Mouse (Mus musculus) hindbrain, embryonic 10.5 days (tissue): ENCODE results near the gene Hdac4. TPM values are rescaled to one million over a fixed set of nuclear protein-coding genes. Genes with fewer than 3 reads are reported as not detected.

Source experiments
- DNase-seq: peaks from one replicate; pipeline ENCODE4 v3.0.0-alpha.2; 2017; ENCODE audit warnings: low spot score
- H3K27ac ChIP-seq: fragments of 300-500 bp; sonication (generic); 2 replicates; pipeline ENCODE4 v1.5.1; 2016; ENCODE audit warnings: mild to moderate bottlenecking, moderate library complexity
- H3K27me3 ChIP-seq: fragments of 300-500 bp; sonication (generic); 2 replicates; pipeline ENCODE4 v1.6.1; 2016; ENCODE audit warnings: mild to moderate bottlenecking; ENCODE audit not compliant: poor library complexity, insufficient read depth, severe bottlenecking
- H3K36me3 ChIP-seq: fragments of 300-500 bp; sonication (generic); 2 replicates; pipeline ENCODE4 v1.6.1; 2016; ENCODE audit warnings: mild to moderate bottlenecking, moderate library complexity
- H3K4me1 ChIP-seq: fragments of 300-500 bp; sonication (generic); replicated peaks from 2 replicates; pipeline ENCODE4 v1.6.1; 2016; ENCODE audit warnings: mild to moderate bottlenecking
- H3K4me3 ChIP-seq: fragments of 300-500 bp; sonication (generic); 2 replicates; pipeline ENCODE4 v1.5.1; 2016; ENCODE audit warnings: mild to moderate bottlenecking, moderate library complexity
- H3K9me3 ChIP-seq: fragments of 300-500 bp; sonication (generic); 2 replicates; pipeline ENCODE4 v1.6.1; 2016; ENCODE audit warnings: mild to moderate bottlenecking, moderate library complexity
- WGBS: fragments of 180-500 bp; shearing (Covaris S2); methylation state at CpG from one replicate; pipeline ENCODE4 v1.1.7; 2016; 5-methylcytosine and 5-hydroxymethylcytosine counted together
- polyA plus RNA-seq: library from polyadenylated mRNA; unstranded; fragments of >200 nt; fragmentation: Nextera tagmentation; extraction: Ambion mirVana; gene quantifications from 2 replicates; pipeline ENCODE4 v1.2.1, GENCODE M21; 2016

Gene Hdac4
- polyA plus RNA-seq, 1 experiment from 2014 or later, result 20.8 TPM

- H3K36me3 ChIP-seq, result peaks cover 20% of the 10 kb centered on the region
- no peak overlapping the region for H3K27ac ChIP-seq
- no peaks in the 10 kb centered on the region for H3K9me3 ChIP-seq
- no peaks in the 10 kb centered on the region for H3K27me3 ChIP-seq
- H3K4me1 ChIP-seq, result no peaks in the 10 kb centered on the region
- H3K4me3 ChIP-seq, result no peak overlapping the region
- DNase-seq, result no peak
These were observed 181.0 kb downstream of the Hdac4 start for GRCm38 (mm10) chr1:92014496-92014895.

DNA sequence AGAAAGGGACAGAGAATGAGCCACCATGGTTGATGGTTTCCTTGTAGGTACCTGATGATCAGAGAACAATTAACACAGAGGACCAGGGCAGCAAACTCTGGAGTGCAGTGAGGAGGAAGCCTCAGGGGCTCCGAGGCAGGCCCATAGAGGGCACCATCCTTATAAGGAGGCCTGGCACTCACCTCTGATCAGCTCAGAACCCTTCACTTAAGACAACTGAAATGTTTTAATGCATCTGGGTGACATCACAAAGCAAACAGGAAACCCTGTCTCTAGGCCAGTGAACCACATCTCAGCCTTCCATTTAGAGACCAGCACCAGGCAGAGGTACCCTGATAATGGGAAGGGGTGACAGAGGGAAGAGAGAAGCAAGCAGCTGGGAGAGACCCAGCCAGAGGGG lies 188.8 kb downstream of the Hdac4 start:
- H3K36me3 ChIP-seq, result peaks cover 14% of the 10 kb centered on the region
- no peaks in the 10 kb centered on the region for H3K9me3 ChIP-seq
- H3K27me3 ChIP-seq, result no peaks in the 10 kb centered on the region
- H3K27ac ChIP-seq, result 0 out of 2 replicates have a peak overlapping the region, but pooled peaks have one; percentile 10
- no peaks in the 10 kb centered on the region for H3K4me1 ChIP-seq
- H3K4me3 ChIP-seq, result no peak overlapping the region
- DNase-seq, result no peak
- whole genome bisulfite sequencing, result 49% methylated on average over 1 of the region's 1 CpGs

GRCm38 (mm10) chr1:92005617-92005940 lies 189.9 kb downstream of the Hdac4 start:
- WGBS, result 70% methylated on average over 2 of the region's 2 CpGs
- Histone ChIP-seq H3K4me3 (no peak overlapping the region), H3K4me1 (no peaks in the 10 kb centered on the region), H3K27me3 (no peaks in the 10 kb centered on the region), H3K36me3 (peaks cover 18% of the 10 kb centered on the region), H3K9me3 (no peaks in the 10 kb centered on the region), H3K27ac (no peak overlapping the region)
- no peak for DNase-seq

- WGBS, result 81% methylated on average over 8 of the region's 8 CpGs
- Histone ChIP-seq H3K4me1 (no peaks in the 10 kb centered on the region), H3K4me3 (no peak overlapping the region), H3K27ac (no peak overlapping the region), H3K9me3 (no peaks in the 10 kb centered on the region), H3K27me3 (no peaks in the 10 kb centered on the region), H3K36me3 (peaks cover 24% of the 10 kb centered on the region)
- DNase-seq, result no peak
These were observed 190.4 kb downstream of the Hdac4 start for GRCm38 (mm10) chr1:92004906-92005616.

DNA sequence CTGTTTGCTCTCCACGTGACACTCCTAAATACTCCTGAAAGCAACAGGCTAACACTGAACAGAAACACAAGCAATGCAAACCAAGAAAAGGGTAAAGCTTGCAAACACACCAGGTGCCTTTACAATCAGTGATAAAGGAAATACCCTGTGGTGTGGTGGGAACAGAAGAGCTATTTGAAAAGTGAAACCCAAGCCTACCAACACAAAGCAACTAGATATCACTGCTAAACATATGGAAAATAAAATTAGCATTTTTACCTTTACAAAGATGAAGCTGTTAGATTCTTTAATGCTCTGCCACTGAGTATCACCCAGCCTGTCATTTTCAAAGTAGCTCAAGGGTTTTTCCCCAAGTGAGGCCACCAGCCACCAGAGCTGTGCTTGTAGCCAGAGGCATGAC lies 191.4 kb downstream of the Hdac4 start:
- Histone ChIP-seq H3K36me3 (peaks cover 32% of the 10 kb centered on the region), H3K27ac (no peak overlapping the region), H3K4me1 (no peaks in the 10 kb centered on the region), H3K27me3 (no peaks in the 10 kb centered on the region), H3K9me3 (no peaks in the 10 kb centered on the region), H3K4me3 (no peak overlapping the region)
- 70% methylated on average over 1 of the region's 1 CpGs for WGBS
- no peak for DNase-seq

DNA sequence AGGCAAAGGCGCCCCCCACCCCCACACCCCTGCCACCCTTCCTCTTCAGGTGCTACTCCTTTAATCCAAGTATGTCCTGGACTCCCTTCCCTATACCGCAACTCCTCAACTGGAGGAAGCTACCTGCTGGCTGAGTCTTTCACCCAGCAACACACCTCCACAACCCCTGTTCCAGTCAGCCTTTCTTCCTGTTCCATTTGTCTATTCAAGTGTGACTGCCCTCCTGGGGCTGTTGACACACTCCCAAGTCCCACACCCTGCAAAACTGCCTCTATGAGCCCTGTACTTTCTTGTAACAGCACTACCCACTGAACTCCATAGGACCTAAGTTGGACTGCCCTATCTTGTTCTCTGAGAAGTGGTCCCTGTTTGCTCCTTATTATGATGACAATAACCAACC lies 195.3 kb downstream of the Hdac4 start:
- no peak overlapping the region for H3K4me3 ChIP-seq
- 99% methylated on average over 2 of the region's 2 CpGs for WGBS

DNA sequence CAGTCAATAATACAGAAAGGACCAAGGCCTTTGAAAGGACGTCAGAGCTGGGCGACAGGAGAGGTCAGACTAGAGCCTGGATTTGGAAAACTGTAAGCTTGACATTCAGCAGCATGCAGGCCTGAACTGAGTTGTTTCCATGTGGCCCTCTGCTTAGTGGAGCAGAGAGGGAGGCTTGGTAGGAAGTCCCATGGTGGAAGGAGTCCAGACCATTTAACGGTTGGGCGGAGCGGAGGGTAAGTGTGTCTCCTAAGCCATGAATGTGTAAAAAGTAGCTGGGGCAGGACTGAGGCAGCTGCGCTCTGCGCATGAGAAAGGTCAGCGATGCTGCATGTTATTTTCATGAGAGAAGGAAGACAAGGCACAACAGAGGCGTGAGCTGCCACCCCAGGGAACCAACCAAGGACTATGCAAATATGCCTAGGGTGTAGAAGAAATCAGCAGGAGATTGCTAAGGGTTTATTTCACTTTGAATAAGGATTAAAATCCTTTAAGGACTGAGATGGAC lies 201.8 kb downstream of the Hdac4 start:
- Histone ChIP-seq H3K27me3 (no peaks in the 10 kb centered on the region), H3K9me3 (no peaks in the 10 kb centered on the region), H3K4me1 (no peaks in the 10 kb centered on the region), H3K36me3 (peaks cover 85% of the 10 kb centered on the region), H3K27ac (no peak overlapping the region), H3K4me3 (no peak overlapping the region)
- no peak for DNase-seq
- WGBS, result 74% methylated on average over 9 of the region's 9 CpGs

More for the DNA sequence above, 195.3 kb downstream of the Hdac4 start:
- H3K9me3 ChIP-seq, result no peaks in the 10 kb centered on the region
- DNase-seq, result no peak
- H3K36me3 ChIP-seq, result peaks cover 59% of the 10 kb centered on the region
- H3K27me3 ChIP-seq, result no peaks in the 10 kb centered on the region
- no peak overlapping the region for H3K27ac ChIP-seq
- H3K4me1 ChIP-seq, result no peaks in the 10 kb centered on the region

- H3K27ac ChIP-seq, result no peak overlapping the region
- no peak overlapping the region for H3K4me3 ChIP-seq
- no peaks in the 10 kb centered on the region for H3K27me3 ChIP-seq
- WGBS, result 85% methylated on average over 3 of the region's 3 CpGs
- H3K36me3 ChIP-seq, result peaks cover 86% of the 10 kb centered on the region
- DNase-seq, result no peak
- no peaks in the 10 kb centered on the region for H3K9me3 ChIP-seq
- H3K4me1 ChIP-seq, result no peaks in the 10 kb centered on the region
These were observed 202.8 kb downstream of the Hdac4 start for GRCm38 (mm10) chr1:91992652-91993051.

DNA sequence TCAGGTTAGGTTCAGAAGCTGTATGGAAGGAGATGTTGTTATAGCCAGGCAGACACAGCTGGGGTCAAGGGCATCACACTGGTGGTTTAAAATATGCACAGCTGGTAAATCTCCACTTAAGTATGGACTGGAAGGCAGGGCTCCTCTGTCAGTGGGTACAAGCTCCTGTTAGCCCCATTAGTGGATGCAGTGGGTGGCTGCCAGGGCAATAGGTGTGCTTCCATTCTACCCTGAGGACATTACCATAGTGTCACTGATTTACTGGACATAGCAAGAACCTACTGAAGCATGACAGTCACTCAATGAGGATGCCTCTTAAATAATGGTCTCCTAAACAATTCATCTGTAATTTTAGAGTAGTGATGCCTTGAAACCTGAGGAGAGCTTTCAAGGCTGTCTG lies 203.9 kb downstream of the Hdac4 start:
- H3K27ac ChIP-seq, result no peak overlapping the region
- no peaks in the 10 kb centered on the region for H3K27me3 ChIP-seq
- H3K4me3 ChIP-seq, result no peak overlapping the region
- H3K9me3 ChIP-seq, result no peaks in the 10 kb centered on the region
- H3K4me1 ChIP-seq, result no peaks in the 10 kb centered on the region
- no peak for DNase-seq
- H3K36me3 ChIP-seq, result peaks cover 94% of the 10 kb centered on the region

GRCm38 (mm10) chr1:91990852-91991251 lies 204.6 kb downstream of the Hdac4 start:
- peaks cover 94% of the 10 kb centered on the region for H3K36me3 ChIP-seq
- WGBS, result 85% methylated on average over 5 of the region's 5 CpGs
- no peak overlapping the region for H3K27ac ChIP-seq
- H3K27me3 ChIP-seq, result no peaks in the 10 kb centered on the region
- no peak for DNase-seq
- H3K4me3 ChIP-seq, result no peak overlapping the region
- no peaks in the 10 kb centered on the region for H3K9me3 ChIP-seq
- no peaks in the 10 kb centered on the region for H3K4me1 ChIP-seq

DNA sequence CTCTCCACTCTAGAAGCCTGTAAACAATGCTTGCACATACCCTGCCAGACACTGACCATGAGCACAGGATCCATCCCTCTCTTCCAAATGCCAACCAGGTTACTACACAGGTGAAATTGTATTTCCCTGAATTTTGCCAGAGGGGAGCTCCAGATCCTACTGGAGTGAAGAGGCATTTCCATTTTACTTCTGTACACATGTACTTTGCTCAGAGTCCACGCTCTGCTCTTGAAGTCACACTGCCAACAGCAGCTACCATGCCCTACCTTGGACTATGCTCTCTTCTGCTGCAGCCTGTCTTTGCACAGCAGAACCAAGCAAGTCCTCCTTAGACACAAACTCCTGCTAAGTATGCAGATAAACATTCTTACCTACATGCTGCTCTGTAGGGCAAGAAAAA lies 206.6 kb downstream of the Hdac4 start:
- Histone ChIP-seq H3K36me3 (peaks cover 92% of the 10 kb centered on the region), H3K27ac (no peak overlapping the region), H3K27me3 (no peaks in the 10 kb centered on the region), H3K4me3 (no peak overlapping the region), H3K9me3 (no peaks in the 10 kb centered on the region), H3K4me1 (no peaks in the 10 kb centered on the region)
- DNase-seq, result no peak
- WGBS, result 96% methylated on average over 1 of the region's 1 CpGs

- no peak for DNase-seq
- WGBS, result 96% methylated on average over 8 of the region's 8 CpGs
- Histone ChIP-seq H3K36me3 (peaks cover 94% of the 10 kb centered on the region), H3K4me1 (no peaks in the 10 kb centered on the region), H3K27ac (no peak overlapping the region), H3K4me3 (no peak overlapping the region), H3K9me3 (no peaks in the 10 kb centered on the region), H3K27me3 (no peaks in the 10 kb centered on the region)
These were observed 208.1 kb downstream of the Hdac4 start for GRCm38 (mm10) chr1:91987431-91987830.

DNA sequence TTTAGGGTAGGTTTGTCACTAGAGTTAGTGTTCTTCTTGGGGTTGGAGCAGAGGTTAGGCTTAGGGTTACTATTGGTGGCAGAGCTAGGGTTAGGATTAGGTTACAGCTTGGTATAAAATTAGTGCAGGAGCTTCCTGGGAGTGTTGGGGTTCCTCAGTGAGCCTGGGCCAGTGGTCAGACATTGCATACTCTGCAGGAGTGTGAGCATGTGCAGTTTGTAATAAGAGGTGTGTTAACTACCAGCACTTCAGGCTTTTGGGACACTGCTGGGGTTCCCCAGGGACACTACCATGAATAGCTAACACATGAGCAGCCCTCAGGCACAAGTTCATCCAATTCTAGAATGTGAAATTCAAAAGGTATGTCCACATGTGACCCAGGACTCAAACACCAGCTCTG lies 209.7 kb downstream of the Hdac4 start:
- no peak for DNase-seq
- H3K36me3 ChIP-seq, result peaks cover 95% of the 10 kb centered on the region
- no peaks in the 10 kb centered on the region for H3K4me1 ChIP-seq
- no peak overlapping the region for H3K4me3 ChIP-seq
- H3K9me3 ChIP-seq, result no peaks in the 10 kb centered on the region
- no peak overlapping the region for H3K27ac ChIP-seq
- no peaks in the 10 kb centered on the region for H3K27me3 ChIP-seq

- Histone ChIP-seq H3K4me3 (no peak overlapping the region), H3K4me1 (no peaks in the 10 kb centered on the region), H3K27me3 (no peaks in the 10 kb centered on the region), H3K9me3 (no peaks in the 10 kb centered on the region), H3K36me3 (peaks cover 95% of the 10 kb centered on the region), H3K27ac (no peak overlapping the region)
- DNase-seq, result no peak
- WGBS, result 87% methylated on average over 8 of the region's 8 CpGs
These were observed 211.0 kb downstream of the Hdac4 start for GRCm38 (mm10) chr1:91984507-91984906.
